Mouse (Mus musculus) olfactory bulb, adult 2 months (tissue): ENCODE data around the gene Dtl.

Experiments used
- CTCF ChIP-seq: fragments of 200-500 bp; IDR thresholded peaks from 2 replicates; pipeline ENCODE4 v1.5.1; 2012; ENCODE audit warnings: low read depth, mild to moderate bottlenecking, low read length, moderate library complexity; ENCODE audit not compliant: insufficient read depth
- POLR2A ChIP-seq: fragments of 200-500 bp; IDR thresholded peaks from 2 replicates; pipeline ENCODE4 v1.6.1; 2012; ENCODE audit warnings: mild to moderate bottlenecking, low read depth, low read length, moderate library complexity; ENCODE audit not compliant: insufficient read depth

DNA sequence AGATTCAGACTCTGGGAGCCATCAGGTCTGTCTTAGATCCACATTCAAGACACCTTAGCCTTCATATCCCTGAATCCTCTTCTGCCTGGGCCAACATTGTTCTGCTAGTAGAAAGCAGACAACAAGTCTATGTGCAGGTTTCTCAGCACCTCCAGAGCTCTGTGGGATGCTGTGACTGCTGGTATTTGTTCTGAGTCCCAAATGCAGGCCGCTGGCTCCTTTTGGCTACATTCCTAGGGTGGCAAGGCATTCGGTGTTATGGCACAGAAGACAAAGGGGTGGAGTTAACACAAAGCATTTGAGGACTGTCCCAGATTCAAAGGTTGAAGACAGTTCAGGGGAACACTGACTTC lies 81.1 kb downstream of the Dtl start:
- TF ChIP-seq CTCF (no peak), POLR2A (no peak)
